Mouse (Mus musculus): Measurements from ENCODE around the gene Srl.
"Not testable (repeated sequence)": the region's sequence is repeated elsewhere in the genome, so short reads cannot be mapped to it uniquely, and the experiment has no call there.

Gene Srl

DNA sequence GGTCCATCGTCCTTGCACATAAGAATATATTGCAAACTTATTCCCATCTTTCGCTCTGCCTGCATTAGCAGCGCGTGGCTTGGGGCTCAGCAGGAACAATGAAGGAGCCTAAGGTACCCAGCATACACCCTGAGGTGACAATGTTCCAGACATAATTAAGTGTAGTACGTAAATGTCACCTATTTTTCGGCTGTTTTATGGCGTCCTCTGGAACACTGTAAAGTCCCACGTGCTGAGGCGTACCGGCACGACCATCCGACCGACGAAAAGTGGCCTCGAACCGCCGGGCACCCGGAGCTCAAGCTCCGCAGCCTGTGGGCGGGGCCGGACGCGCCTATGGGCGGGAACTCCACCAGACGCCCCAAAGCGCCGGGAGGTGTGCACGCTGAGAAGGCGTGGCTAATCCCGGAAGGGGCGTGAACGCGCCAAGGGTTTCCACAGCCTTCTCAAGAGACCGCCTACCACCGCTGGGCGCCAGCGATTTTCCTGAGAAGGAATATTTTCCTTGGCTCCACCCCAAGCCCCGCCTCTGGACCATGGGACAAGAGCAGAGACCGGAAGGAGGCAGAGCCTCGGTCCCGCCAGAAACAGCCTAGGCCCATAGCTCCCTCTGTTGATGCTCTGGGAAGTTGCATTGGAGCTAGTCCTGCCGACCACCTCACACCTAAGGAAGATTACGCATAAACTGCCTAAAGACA, at the start of gene Srl:
TSS of gene Srl (minus strand) at position 316 of the 698 bp plus-strand sequence.
- DNase-seq (ENCODE audit: low spot score), result peak; percentile 99

DNA sequence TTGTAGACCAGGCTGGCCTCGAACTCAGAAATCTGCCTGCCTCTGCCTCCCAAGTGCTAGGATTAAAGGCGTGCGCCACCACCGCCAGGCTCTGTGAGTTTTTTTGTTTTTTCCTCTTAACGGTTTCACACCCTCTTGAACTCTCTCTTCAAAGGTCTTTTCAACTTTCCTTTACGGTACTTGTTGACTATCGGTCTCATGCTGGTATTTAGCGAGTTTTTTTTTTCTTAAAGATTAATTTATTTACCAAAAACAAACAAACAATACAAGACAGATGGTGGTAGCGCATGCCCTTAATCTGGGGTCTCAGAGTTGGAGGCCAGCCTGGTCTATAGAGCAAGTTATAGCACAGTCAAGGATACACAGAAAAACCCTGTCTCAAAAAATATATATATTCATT, 48.6 kb upstream of the Srl start:
- DNase-seq (ENCODE audit: low spot score), result no peak

DNA sequence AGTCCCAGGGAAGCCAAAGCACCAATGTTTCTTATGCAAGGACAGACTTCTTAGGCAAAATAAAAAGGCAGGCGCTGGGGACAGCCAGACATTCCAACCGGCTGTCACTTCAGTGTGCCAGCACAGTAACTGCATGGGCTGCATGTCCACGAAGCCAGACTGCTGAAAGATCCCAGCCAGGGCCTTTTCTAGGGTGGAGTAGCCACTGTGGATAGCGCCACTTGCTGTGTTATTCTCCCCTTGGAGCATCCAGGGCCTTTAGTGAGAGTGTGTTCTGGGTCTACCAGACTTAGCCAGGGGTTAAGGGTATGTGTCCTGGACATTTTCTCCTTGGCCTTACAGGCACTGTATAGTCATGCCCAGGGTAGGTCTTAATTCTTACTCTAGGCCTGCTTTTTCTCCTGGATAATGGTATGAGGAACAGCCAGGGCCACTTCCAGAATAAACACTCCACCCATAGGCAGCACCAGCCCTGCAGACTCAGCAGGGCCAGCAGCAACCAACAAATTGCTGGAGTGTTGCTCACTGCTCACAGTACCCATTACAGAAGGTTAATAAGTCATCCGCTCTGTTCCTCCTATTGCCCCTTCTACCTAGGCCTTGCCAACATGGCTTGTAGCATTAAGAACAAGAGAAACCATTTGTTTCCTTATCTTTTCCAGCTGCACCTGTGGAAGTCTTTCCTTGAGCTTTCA, 46.0 kb upstream of the Srl start:
- DNase-seq (ENCODE audit: low spot score), result peak; percentile 32

- DNase-seq (ENCODE audit: low spot score), result peak; percentile 98
Observed at GRCm38 (mm10) chr16:4586531-4587123, 45.0 kb upstream of the Srl start.

GRCm38 (mm10) chr16:4585642-4586530, 44.3 kb upstream of the Srl start:
- DNase-seq (ENCODE audit: low spot score), result no peak

GRCm38 (mm10) chr16:4584438-4584837, 42.8 kb upstream of the Srl start:
- DNase-seq (ENCODE audit: low spot score), result no peak

DNA sequence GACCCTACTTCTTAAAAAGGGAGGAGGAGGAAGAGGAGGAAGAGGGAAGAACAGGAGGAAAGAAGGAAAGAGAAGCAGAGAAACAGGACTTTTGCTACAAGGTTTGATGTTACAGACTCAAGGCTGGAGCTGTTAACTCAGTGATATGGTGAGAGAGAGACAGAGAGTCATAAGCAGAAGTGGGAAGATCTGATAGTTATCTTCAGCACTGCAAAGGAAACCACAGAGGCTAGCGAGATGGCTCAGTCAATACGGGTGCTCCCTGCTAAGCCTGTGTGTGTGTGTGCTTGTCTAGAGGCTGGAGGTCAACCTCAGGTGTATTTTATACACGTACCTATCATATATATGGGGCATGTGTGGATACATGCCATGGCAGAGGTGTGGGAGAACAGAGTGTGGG, 42.2 kb upstream of the Srl start:
- no peak for DNase-seq (ENCODE audit: low spot score)

GRCm38 (mm10) chr16:4581179-4581578, 39.6 kb upstream of the Srl start:
- DNase-seq (ENCODE audit: low spot score), result not testable (repeated sequence)

DNA sequence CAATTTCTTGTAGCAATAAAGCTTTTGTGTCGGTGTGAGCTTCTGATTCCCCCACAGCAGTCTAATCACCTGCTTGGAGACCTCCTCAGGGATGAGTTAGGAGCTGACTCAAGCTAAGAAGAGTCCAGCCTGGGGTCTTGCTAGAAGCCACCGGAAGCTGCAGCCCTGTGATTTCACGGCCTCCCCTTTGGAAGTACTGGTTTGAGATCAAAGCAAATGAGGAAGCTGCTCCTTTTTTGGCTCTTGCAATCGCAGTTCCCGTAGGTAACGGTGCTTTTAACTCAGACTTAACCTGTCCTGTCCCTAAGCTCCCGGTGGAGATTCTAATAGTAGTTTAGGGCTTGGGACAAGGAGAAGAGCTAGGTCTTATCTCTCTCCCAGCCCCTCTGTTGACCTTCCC, 37.0 kb upstream of the Srl start:
- DNase-seq (ENCODE audit: low spot score), result no peak

- no peak for DNase-seq (ENCODE audit: low spot score)
Observed at GRCm38 (mm10) chr16:4576873-4577272, 35.3 kb upstream of the Srl start.

GRCm38 (mm10) chr16:4576038-4576437, 34.4 kb upstream of the Srl start:
- no peak for DNase-seq (ENCODE audit: low spot score)

DNA sequence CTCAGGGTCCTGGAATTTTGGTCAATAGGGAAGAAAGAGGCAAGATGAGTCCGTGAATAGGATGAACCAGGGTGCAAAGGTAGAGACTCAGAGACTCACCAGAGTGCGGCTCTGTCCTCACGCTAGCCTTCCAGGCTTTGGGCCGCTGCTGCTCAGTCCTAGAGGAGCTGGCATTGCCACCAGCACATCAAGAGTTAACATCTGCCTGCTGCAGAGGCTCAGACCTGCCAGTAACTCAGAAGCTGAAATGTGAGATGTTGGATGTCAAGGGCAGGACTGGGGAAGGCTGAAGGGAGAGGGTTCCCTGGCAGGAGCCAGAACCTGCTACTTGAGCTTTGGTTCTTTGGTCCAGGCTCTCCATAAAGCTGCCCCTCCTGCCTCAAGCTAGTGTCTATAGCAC, 29.1 kb upstream of the Srl start:
- DNase-seq (ENCODE audit: low spot score), result no peak

GRCm38 (mm10) chr16:4567912-4568311, 26.3 kb upstream of the Srl start:
- peak; percentile 85 for DNase-seq (ENCODE audit: low spot score)

GRCm38 (mm10) chr16:4560145-4560952, 18.7 kb upstream of the Srl start:
- peak; percentile 63 for DNase-seq (ENCODE audit: low spot score)

DNA sequence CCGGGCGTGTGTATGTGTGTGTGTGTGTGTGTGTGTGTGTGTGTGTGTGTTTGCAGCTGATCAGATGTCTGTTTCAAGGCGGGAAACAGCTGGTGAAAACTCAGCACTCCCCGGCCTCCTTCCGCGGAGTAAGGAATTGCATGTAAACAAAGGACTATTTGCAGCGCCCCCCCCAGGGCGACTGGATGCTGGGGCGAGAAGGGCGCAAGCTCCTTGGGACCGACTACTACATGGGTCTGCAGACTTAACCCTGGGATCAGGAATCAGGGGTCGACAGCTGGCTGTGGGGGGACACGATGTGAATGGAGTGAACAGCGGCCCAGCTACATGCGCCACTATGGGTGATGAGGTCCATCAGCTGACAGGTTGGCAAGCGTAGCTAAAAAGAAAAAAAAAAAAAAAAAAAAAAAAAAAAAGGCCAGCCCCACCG, 18.1 kb upstream of the Srl start, which contains the start of gene Tfap4:
TSS of gene Tfap4 (minus strand) at position 140 of the 430 bp plus-strand sequence.
- DNase-seq (ENCODE audit: low spot score), result peak; percentile 89

- DNase-seq (ENCODE audit: low spot score), result peak; percentile 59
Observed at GRCm38 (mm10) chr16:4558980-4559631, 17.5 kb upstream of the Srl start.

DNA sequence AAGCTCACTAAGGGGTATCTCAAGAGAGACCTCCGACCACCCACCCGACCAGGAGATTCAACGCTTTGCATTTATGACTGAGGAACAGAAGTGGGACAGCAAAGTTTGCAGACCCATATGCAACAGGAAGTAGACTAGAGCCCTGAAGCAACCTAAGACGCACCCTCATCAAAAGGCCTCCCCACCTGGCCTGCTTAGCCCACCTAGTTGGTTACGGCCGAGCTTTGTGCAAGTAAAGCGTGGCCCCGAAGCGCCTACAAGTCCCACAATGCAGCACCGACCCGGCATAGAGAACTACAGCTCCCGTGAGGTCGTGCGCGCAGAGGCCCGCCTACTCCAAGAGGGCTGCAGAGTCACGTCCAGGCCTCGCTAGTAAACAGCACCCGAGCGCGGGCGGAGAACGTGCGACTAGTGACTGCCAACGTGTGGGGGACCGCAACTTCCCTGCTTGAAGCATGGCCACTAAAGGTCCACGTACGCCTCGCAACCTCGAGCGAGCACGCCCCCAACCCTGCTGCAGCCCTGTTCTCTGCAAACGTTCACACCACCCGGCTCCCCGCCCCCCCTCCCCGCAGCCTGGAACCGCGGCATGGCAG, 16.9 kb upstream of the Srl start:
- peak; percentile 90 for DNase-seq (ENCODE audit: low spot score)

GRCm38 (mm10) chr16:4557949-4558348, 16.3 kb upstream of the Srl start:
- peak; percentile 15 for DNase-seq (ENCODE audit: low spot score)

- peak; percentile 12 for DNase-seq (ENCODE audit: low spot score)
Observed at GRCm38 (mm10) chr16:4557085-4557484, 15.5 kb upstream of the Srl start.

GRCm38 (mm10) chr16:4555555-4555954, 13.9 kb upstream of the Srl start:
- no peak for DNase-seq (ENCODE audit: low spot score)

Data from MN1 (cell line).